8 mouse cellular contexts compared by ENCODE assay signal in the genomic region with DNA sequence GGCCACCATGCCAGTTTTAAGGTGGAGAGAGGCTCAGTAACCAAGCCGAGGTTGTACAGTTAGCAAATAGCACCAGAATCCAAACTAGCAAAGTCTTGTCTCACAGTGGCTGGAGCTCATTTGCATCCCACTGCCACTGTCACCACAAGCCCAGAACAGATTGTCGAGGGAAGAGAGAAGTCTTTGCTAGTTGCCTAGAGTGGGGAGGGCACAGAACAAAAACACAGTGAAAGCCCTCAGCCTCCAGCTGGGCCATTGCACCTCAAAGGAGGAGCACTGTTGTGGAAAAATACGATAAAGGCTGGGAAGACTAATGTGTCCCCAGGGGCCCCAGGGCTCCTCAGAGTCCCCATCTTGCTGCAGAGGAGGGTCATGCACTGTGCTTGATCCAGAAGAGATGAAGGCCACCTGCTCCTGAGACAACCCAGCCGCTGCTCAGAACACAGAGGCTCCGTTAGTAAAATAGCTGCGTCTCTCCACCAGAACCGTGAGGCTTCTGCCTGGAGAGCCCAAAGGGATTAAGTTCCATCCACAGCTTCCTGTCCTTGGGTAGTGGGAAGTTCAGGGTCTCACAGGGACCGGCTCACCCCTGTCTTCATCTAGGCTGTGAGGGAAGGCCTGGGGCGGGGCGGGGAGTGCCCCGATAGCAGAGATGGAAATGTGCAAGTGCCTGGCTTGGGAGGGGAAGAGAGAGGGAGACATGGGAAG. TPM values are rescaled to one million over a fixed set of nuclear protein-coding genes. Genes with fewer than 3 reads are reported as not detected.
DNase-seq lines count a peak whose midpoint lies in the region; ATAC-seq lines count a peak whose summit lies in the region.

No protein-coding gene starts in this region.

- ATAC-seq in liver, embryonic 12.5 days, result no peak
- ATAC-seq in liver, embryonic 11.5 days (replicated peaks; ENCODE audit: low FRiP score), result no peak
- no peak for ATAC-seq in embryonic facial prominence, embryonic 15.5 days (ENCODE audit: insufficient number of reproducible peaks, low FRiP score, low TSS enrichment, low read depth)
- ATAC-seq in neural tube, embryonic 13.5 days (ENCODE audit: low read depth), result 0 out of 2 replicates have a peak, but pooled peaks have one; percentile 36
- ATAC-seq in cerebellum, adult (ENCODE audit: insufficient number of reproducible peaks, low FRiP score, low TSS enrichment), result no peak

- H3K9me3 ChIP-seq in liver, embryonic 12.5 days (replicated peaks), result no peaks in the 10 kb centered on the region
- H3K9me3 ChIP-seq in liver, embryonic 11.5 days (ENCODE audit: control insufficient read depth, low read length), result no peaks in the 10 kb centered on the region
- H3K9me3 ChIP-seq in embryonic facial prominence, embryonic 15.5 days (replicated peaks), result no peaks in the 10 kb centered on the region
- H3K9me3 ChIP-seq in neural tube, embryonic 13.5 days, result no peaks in the 10 kb centered on the region

- intact Hi-C loops in left cerebral cortex, postnatal 4 days (cut with DNase I), result no loop called here

- peaks cover 18% of the 10 kb centered on the region for H3K27me3 ChIP-seq in liver, embryonic 12.5 days (replicated peaks)
- peaks cover under 1% of the 10 kb centered on the region; the same call in 1 of the 2 replicates for H3K27me3 ChIP-seq in liver, embryonic 11.5 days (replicated peaks; ENCODE audit: control insufficient read depth, insufficient read depth, low read length)
- no peaks in the 10 kb centered on the region for H3K27me3 ChIP-seq in embryonic facial prominence, embryonic 15.5 days
- H3K27me3 ChIP-seq in neural tube, embryonic 13.5 days, result no peaks in the 10 kb centered on the region

- H3K27ac ChIP-seq in liver, embryonic 12.5 days, result 0 out of 2 replicates have a peak overlapping the region, but pooled peaks have one; percentile 4
- no peak overlapping the region for H3K27ac ChIP-seq in liver, embryonic 11.5 days (ENCODE audit: low read depth, low read length)
- 0 out of 2 replicates have a peak overlapping the region, but pooled peaks have one; percentile 11 for H3K27ac ChIP-seq in embryonic facial prominence, embryonic 15.5 days (replicated peaks)
- H3K27ac ChIP-seq in neural tube, embryonic 13.5 days (replicated peaks), result peak overlapping the region; percentile 30; the same call in 1 of the 2 replicates

- H3K4me2 ChIP-seq in liver, embryonic 12.5 days, result no peak overlapping the region
- H3K4me2 ChIP-seq in liver, embryonic 11.5 days, result no peak overlapping the region
- no peak overlapping the region for H3K4me2 ChIP-seq in embryonic facial prominence, embryonic 15.5 days (replicated peaks)
- no peak overlapping the region for H3K4me2 ChIP-seq in neural tube, embryonic 13.5 days

- DNase-seq in liver, embryonic 11.5 days (ENCODE audit: low spot score), result no peak
- DNase-seq in kidney, adult 11 months, result peak; percentile 69
- no peak for DNase-seq in layer of hippocampus, adult 11-12 months (ENCODE audit: low spot score)
- DNase-seq in left cerebral cortex, postnatal 4 days, result no peak

- H3K9ac ChIP-seq in liver, embryonic 12.5 days, result no peak overlapping the region
- no peak overlapping the region for H3K9ac ChIP-seq in liver, embryonic 11.5 days (ENCODE audit: low read depth, low read length)
- no peak overlapping the region for H3K9ac ChIP-seq in embryonic facial prominence, embryonic 15.5 days
- H3K9ac ChIP-seq in neural tube, embryonic 13.5 days, result no peak overlapping the region; the same call in 1 of the 2 replicates

- 34% methylated on average over 11 of the region's 11 CpGs for WGBS in liver, embryonic 12.5 days (ENCODE audit: insufficient replicate concordance)
- WGBS in liver, embryonic 11.5 days, result 36% methylated on average over 11 of the region's 11 CpGs
- 20% methylated on average over 11 of the region's 11 CpGs for WGBS in embryonic facial prominence, embryonic 15.5 days
- 16% methylated on average over 11 of the region's 11 CpGs for WGBS in neural tube, embryonic 13.5 days

- no peak overlapping the region for H3K4me3 ChIP-seq in liver, embryonic 12.5 days
- H3K4me3 ChIP-seq in liver, embryonic 11.5 days (ENCODE audit: low read depth, low read length), result no peak overlapping the region
- no peak overlapping the region for H3K4me3 ChIP-seq in embryonic facial prominence, embryonic 15.5 days (replicated peaks)
- no peak overlapping the region for H3K4me3 ChIP-seq in neural tube, embryonic 13.5 days

- H3K36me3 ChIP-seq in liver, embryonic 12.5 days, result no peaks in the 10 kb centered on the region
- no peaks in the 10 kb centered on the region for H3K36me3 ChIP-seq in liver, embryonic 11.5 days (ENCODE audit: control insufficient read depth, insufficient read depth, low read length)
- no peaks in the 10 kb centered on the region for H3K36me3 ChIP-seq in embryonic facial prominence, embryonic 15.5 days
- H3K36me3 ChIP-seq in neural tube, embryonic 13.5 days, result no peaks in the 10 kb centered on the region

- no peaks in the 10 kb centered on the region for H3K4me1 ChIP-seq in liver, embryonic 12.5 days
- no peaks in the 10 kb centered on the region for H3K4me1 ChIP-seq in liver, embryonic 11.5 days (replicated peaks; ENCODE audit: control insufficient read depth, insufficient read depth, low read length)
- H3K4me1 ChIP-seq in embryonic facial prominence, embryonic 15.5 days, result 0 out of 2 replicates have a peak, but pooled peaks cover 14% of the 10 kb centered on the region
- peaks cover 13% of the 10 kb centered on the region for H3K4me1 ChIP-seq in neural tube, embryonic 13.5 days (replicated peaks)

RNA-seq across cellular contexts. Expression of a gene that starts 12.8 kb away (rescaled TPM):
- 1.3 and 1.4 TPM in 2 replicates for polyA plus RNA-seq in liver, embryonic 12.5 days (2016; fragmentation: Nextera tagmentation; extraction: Ambion mirVana)
- 1.2 and 1.6 TPM in 2 replicates for polyA plus RNA-seq in liver, embryonic 11.5 days (2014; fragmentation: Nextera tagmentation; extraction: Ambion mirVana)
- 5.0 and 5.3 TPM in 2 replicates for polyA plus RNA-seq in embryonic facial prominence, embryonic 15.5 days (2015; fragmentation: Nextera tagmentation; extraction: Ambion mirVana)
- 0.32 and 0.72 TPM in 2 replicates for polyA plus RNA-seq in neural tube, embryonic 13.5 days (2015; fragmentation: Nextera tagmentation; extraction: Ambion mirVana)
- under 1 TPM; 0.62 to 0.86 TPM for total RNA-seq in left cerebral cortex, postnatal 4 days (2021)

RNA-seq across cellular contexts. Expression of a gene that starts 16.7 kb away (rescaled TPM):
- polyA plus RNA-seq in liver, embryonic 12.5 days (2016; fragmentation: Nextera tagmentation; extraction: Ambion mirVana), result 0.56 TPM in 1 of 2 replicates, not detected in the other
- not detected in 2 replicates for polyA plus RNA-seq in liver, embryonic 11.5 days (2014; fragmentation: Nextera tagmentation; extraction: Ambion mirVana)
- 1.5 and 3.4 TPM in 2 replicates for polyA plus RNA-seq in embryonic facial prominence, embryonic 15.5 days (2015; fragmentation: Nextera tagmentation; extraction: Ambion mirVana)
- not detected in 2 replicates for polyA plus RNA-seq in neural tube, embryonic 13.5 days (2015; fragmentation: Nextera tagmentation; extraction: Ambion mirVana)
- total RNA-seq in left cerebral cortex, postnatal 4 days (2021), result not detected

RNA-seq across cellular contexts. Expression of a gene that starts 29.7 kb away (rescaled TPM):
- 57.5 and 59.1 TPM in 2 replicates for polyA plus RNA-seq in liver, embryonic 12.5 days (2016; fragmentation: Nextera tagmentation; extraction: Ambion mirVana)
- 88.6 and 92.1 TPM in 2 replicates for polyA plus RNA-seq in liver, embryonic 11.5 days (2014; fragmentation: Nextera tagmentation; extraction: Ambion mirVana)
- polyA plus RNA-seq in embryonic facial prominence, embryonic 15.5 days (2015; fragmentation: Nextera tagmentation; extraction: Ambion mirVana), result 130 and 137 TPM in 2 replicates
- 149 and 155 TPM in 2 replicates for polyA plus RNA-seq in neural tube, embryonic 13.5 days (2015; fragmentation: Nextera tagmentation; extraction: Ambion mirVana)
- total RNA-seq in left cerebral cortex, postnatal 4 days (2021), result 100 to 1,000 TPM; 149 to 160 TPM

RNA-seq across cellular contexts. Expression of a gene that starts 35.4 kb away (rescaled TPM):
- not detected in 2 replicates for polyA plus RNA-seq in liver, embryonic 12.5 days (2016; fragmentation: Nextera tagmentation; extraction: Ambion mirVana)
- not detected in 2 replicates for polyA plus RNA-seq in liver, embryonic 11.5 days (2014; fragmentation: Nextera tagmentation; extraction: Ambion mirVana)
- not detected in 2 replicates for polyA plus RNA-seq in embryonic facial prominence, embryonic 15.5 days (2015; fragmentation: Nextera tagmentation; extraction: Ambion mirVana)
- polyA plus RNA-seq in neural tube, embryonic 13.5 days (2015; fragmentation: Nextera tagmentation; extraction: Ambion mirVana), result not detected in 2 replicates
- total RNA-seq in left cerebral cortex, postnatal 4 days (2021), result not detected

RNA-seq across cellular contexts. Expression of a gene that starts 40.4 kb away (rescaled TPM):
- not detected in 2 replicates for polyA plus RNA-seq in liver, embryonic 12.5 days (2016; fragmentation: Nextera tagmentation; extraction: Ambion mirVana)
- not detected in 2 replicates for polyA plus RNA-seq in liver, embryonic 11.5 days (2014; fragmentation: Nextera tagmentation; extraction: Ambion mirVana)
- polyA plus RNA-seq in embryonic facial prominence, embryonic 15.5 days (2015; fragmentation: Nextera tagmentation; extraction: Ambion mirVana), result not detected in 2 replicates
- not detected in 2 replicates for polyA plus RNA-seq in neural tube, embryonic 13.5 days (2015; fragmentation: Nextera tagmentation; extraction: Ambion mirVana)
- total RNA-seq in left cerebral cortex, postnatal 4 days (2021), result not detected
